Mouse (Mus musculus): Measurements from ENCODE around the gene Plcd3. TPM values are rescaled to one million over a fixed set of nuclear protein-coding genes. Genes with fewer than 3 reads are reported as not detected.

Gene Plcd3
- total and polyA plus RNA-seq, 3 experiments = 7.1 to 24.3 (median 11.3) TPM

DNA sequence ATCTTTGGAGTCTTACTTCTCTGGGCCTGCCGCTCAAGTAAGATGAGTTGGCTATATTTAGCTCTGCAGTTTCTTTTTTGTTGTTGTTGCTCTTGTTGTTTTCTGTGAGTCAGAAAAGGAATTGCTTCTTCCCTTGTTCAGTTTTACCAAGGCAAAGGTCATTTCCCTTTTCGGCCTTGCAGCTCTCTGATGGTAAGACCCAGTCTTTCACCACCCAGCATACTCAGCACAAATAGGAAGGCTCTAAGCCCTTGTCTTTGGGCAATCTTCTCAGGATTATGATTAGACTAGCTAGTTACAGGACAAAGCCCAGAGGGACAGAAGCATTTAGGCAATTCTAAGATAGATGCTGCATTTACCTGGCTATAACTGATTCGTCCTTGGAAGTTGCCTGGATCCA, 74.6 kb downstream of the Plcd3 start:
- in situ Hi-C loops (cut with MboI; ENCODE audit: low pct_ligation_motif_present, low pct_unique_long_range_greater_than_20kb, low sequenced_read_pairs) = no loop called here
- Histone ChIP-seq H3K79me2 (replicated peaks; ENCODE audit: control insufficient read depth, extremely low read depth, insufficient read depth, poor library complexity, severe bottlenecking) (peaks cover 52% of the 10 kb centered on the region), H3K4me2 (ENCODE audit: insufficient read depth, low read depth, poor library complexity, severe bottlenecking) (peak overlapping the region; percentile 98), H3K36me3 (replicated peaks in 1 of 2; ENCODE audit: control insufficient read depth in 1 of 2, insufficient read depth in 1 of 2, low read length in 1 of 2) (peaks cover 34 to 55% of the 10 kb centered on the region in 2 experiments), H3K9ac (ENCODE audit: insufficient read depth, low read depth) (peak overlapping the region; percentile 95), H3K9me3 (replicated peaks; ENCODE audit: low read length) (no peaks in the 10 kb centered on the region), H3K27ac (ENCODE audit: insufficient read depth, low read depth) (peak overlapping the region; percentile 73), H3K4me3 (replicated peaks in 1 of 3; ENCODE audit: low read depth in 2 of 3, low read length in 2 of 3, poor library complexity in 1 of 3) (peak overlapping the region; percentile 57 to 86 (median 80)), H3K27me3 (replicated peaks) (no peaks in the 10 kb centered on the region), H3K4me1 (ENCODE audit: control insufficient read depth in 1 of 2, insufficient read depth in 2 of 2) (peaks cover 2 to 43% of the 10 kb centered on the region in 2 experiments)
- peak; percentile 41 for DNase-seq (ENCODE audit: extremely low read depth)
- dilution Hi-C loops (cut with MboI; ENCODE audit: extremely low pct_ligation_motif_present, extremely low pct_unique_long_range_greater_than_20kb, low sequenced_read_pairs) = no loop called here
- TF ChIP-seq ELF1 (IDR thresholded peaks at IDR 0.05; ENCODE audit: low read depth, low read length) (no peak), RAD21 (IDR thresholded peaks at IDR 0.05; ENCODE audit: low read depth, low read length) (no peak), ZKSCAN1 (IDR thresholded peaks at IDR 0.05; ENCODE audit: borderline replicate concordance, low read depth, low read length) (no peak), RCOR1 (conservative IDR thresholded peaks at IDR 0.05; ENCODE audit: low read depth, low read length) (no peak), ZMIZ1 (IDR thresholded peaks at IDR 0.05; ENCODE audit: low read depth, low read length) (no peak), MAX (IDR thresholded peaks at IDR 0.05; ENCODE audit: low read length) (no peak), MEF2A (IDR thresholded peaks at IDR 0.05; ENCODE audit: borderline replicate concordance, low read depth, low read length) (no peak), BHLHE40 (IDR thresholded peaks at IDR 0.05; ENCODE audit: low read depth, low read length) (no peak), NELFE (IDR thresholded peaks at IDR 0.05; ENCODE audit: low read depth, low read length) (no peak), TBP (conservative IDR thresholded peaks at IDR 0.05; ENCODE audit: low read depth, low read length) (no peak), ZNF384 (IDR thresholded peaks at IDR 0.05; ENCODE audit: low read depth, low read length) (no peak), TCF12 (IDR thresholded peaks at IDR 0.05; ENCODE audit: low read depth, low read length) (no peak), POLR2AphosphoS2 (IDR thresholded peaks at IDR 0.05; ENCODE audit: low read depth, low read length) (no peak), CTCF (conservative IDR thresholded peaks at IDR 0.05 in 1 of 2, IDR thresholded peaks at IDR 0.05 in 1 of 2; ENCODE audit: low read depth in 2 of 2, low read length in 2 of 2) (no peak), HCFC1 (IDR thresholded peaks at IDR 0.05; ENCODE audit: low read depth, low read length) (no peak), ZC3H11A (IDR thresholded peaks at IDR 0.05; ENCODE audit: low read depth, low read length) (no peak)

DNA sequence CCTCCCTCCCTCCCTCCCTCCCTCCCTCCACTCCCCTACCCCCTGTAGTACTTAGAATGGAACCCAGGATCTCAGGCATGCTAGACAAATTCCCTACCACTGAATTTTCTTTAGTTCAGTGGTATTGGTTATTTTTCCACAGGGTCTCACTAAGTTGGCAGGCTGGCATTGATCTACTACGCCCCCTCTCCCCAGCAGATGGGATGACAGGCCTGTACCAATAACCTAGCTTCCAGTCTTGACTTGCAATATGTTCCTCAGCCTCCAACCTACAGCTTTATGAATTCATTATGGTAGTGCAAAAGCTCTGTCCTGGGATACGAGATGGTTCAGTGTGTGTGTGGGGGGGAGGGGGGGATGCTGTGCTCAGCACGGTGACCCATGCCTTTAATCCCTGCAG, 77.5 kb downstream of the Plcd3 start:
- Histone ChIP-seq H3K27ac (ENCODE audit: insufficient read depth, low read depth) (no peak overlapping the region), H3K27me3 (replicated peaks) (no peaks in the 10 kb centered on the region), H3K79me2 (replicated peaks; ENCODE audit: control insufficient read depth, extremely low read depth, insufficient read depth, poor library complexity, severe bottlenecking) (peaks cover 23% of the 10 kb centered on the region), H3K4me3 (replicated peaks in 1 of 3; ENCODE audit: low read depth in 2 of 3, low read length in 2 of 3, poor library complexity in 1 of 3) (no peak overlapping the region), H3K36me3 (replicated peaks in 1 of 2; ENCODE audit: control insufficient read depth in 1 of 2, insufficient read depth in 1 of 2, low read length in 1 of 2) (peaks cover 47 to 68% of the 10 kb centered on the region in 2 experiments), H3K4me2 (ENCODE audit: insufficient read depth, low read depth, poor library complexity, severe bottlenecking) (no peak overlapping the region), H3K9me3 (replicated peaks; ENCODE audit: low read length) (no peaks in the 10 kb centered on the region), H3K4me1 (ENCODE audit: control insufficient read depth in 1 of 2, insufficient read depth in 2 of 2) (peaks cover 2 to 15% of the 10 kb centered on the region in 2 experiments), H3K9ac (ENCODE audit: insufficient read depth, low read depth) (no peak overlapping the region)
- dilution Hi-C loops (cut with MboI; ENCODE audit: extremely low pct_ligation_motif_present, extremely low pct_unique_long_range_greater_than_20kb, low sequenced_read_pairs) (no loop called here), in situ Hi-C loops (cut with MboI; ENCODE audit: low pct_ligation_motif_present, low pct_unique_long_range_greater_than_20kb, low sequenced_read_pairs) (no loop called here)
- DNase-seq (ENCODE audit: extremely low read depth) = no peak
- TF ChIP-seq CTCF (conservative IDR thresholded peaks at IDR 0.05 in 1 of 2, IDR thresholded peaks at IDR 0.05 in 1 of 2; ENCODE audit: low read depth in 2 of 2, low read length in 2 of 2) = peak in 1 of 2 experiments; percentile 36; a peak in 2 of 4 replicates
- TF ChIP-seq POLR2A (IDR thresholded peaks at IDR 0.05; ENCODE audit: low read depth, low read length) = no peak

Data from CH12.LX (cell line).